Mouse (Mus musculus) liver, embryonic 14.5 days (tissue): Measurements from ENCODE around the gene Utp14b. TPM values are rescaled to one million over a fixed set of nuclear protein-coding genes. Genes with fewer than 3 reads are reported as not detected.

ENCODE experiments used
- ATAC-seq: fragments of 200-750 bp; cut with Nextera tagmentation; 2 replicates; pipeline ENCODE4 v1.8.0; 2017; ENCODE audit warnings: moderate number of reproducible peaks, mild to moderate bottlenecking, moderate library complexity; ENCODE audit not compliant: insufficient read depth
- DNase-seq, 3 experiments: peaks; one replicate each; pipeline ENCODE4 v3.0.0-alpha.2; 2012 to 2013; ENCODE audit warnings: low read depth in 3 of 3, low spot score in 3 of 3
- H3K27ac ChIP-seq: fragments of 300-500 bp; sonication (generic); 2 replicates; pipeline ENCODE4 v1.5.1; 2014; ENCODE audit warnings: moderate library complexity, mild to moderate bottlenecking, control low read depth, inconsistent platforms
- H3K27me3 ChIP-seq: fragments of 300-500 bp; sonication (generic); 2 replicates; pipeline ENCODE4 v1.6.1; 2014; ENCODE audit warnings: mild to moderate bottlenecking, low read length, moderate library complexity; ENCODE audit not compliant: control insufficient read depth, insufficient read depth
- H3K36me3 ChIP-seq: fragments of 300-500 bp; sonication (generic); replicated peaks from 2 replicates; pipeline ENCODE4 v1.6.1; 2014; ENCODE audit warnings: low read depth; ENCODE audit not compliant: control insufficient read depth, insufficient read depth
- H3K4me1 ChIP-seq, 2 experiments: fragments of 200-500 bp in 1 of 2; fragments of 300-500 bp in 1 of 2; sonication (generic) in 1 of 2; replicated peaks; 2 replicates each; pipeline ENCODE4 v1.6.1; 2012 to 2014; ENCODE audit warnings: antibody characterized with exemption in 1 of 2, inconsistent platforms in 1 of 2, low read length in 1 of 2; ENCODE audit not compliant: control insufficient read depth in 2 of 2, insufficient read depth in 2 of 2
- H3K4me2 ChIP-seq: fragments of 300-500 bp; sonication (generic); 2 replicates; pipeline ENCODE4 v1.6.1; 2014; ENCODE audit warnings: low read depth, mild to moderate bottlenecking, control low read depth, moderate library complexity
- H3K4me3 ChIP-seq, 2 experiments: fragments of 200-500 bp in 1 of 2; fragments of 300-500 bp in 1 of 2; sonication (generic) in 1 of 2; 2 replicates each; pipeline ENCODE4 v1.5.1; 2012 to 2014; ENCODE audit warnings: low read depth in 2 of 2, low read length in 2 of 2, mild to moderate bottlenecking in 2 of 2, control low read depth in 1 of 2, inconsistent platforms in 1 of 2, moderate library complexity in 1 of 2; ENCODE audit not compliant: insufficient read depth in 1 of 2
- H3K9ac ChIP-seq: fragments of 300-500 bp; sonication (generic); replicated peaks from 2 replicates; pipeline ENCODE4 v1.6.1; 2014; ENCODE audit warnings: mild to moderate bottlenecking, control low read depth, moderate library complexity
- H3K9me3 ChIP-seq: fragments of 300-500 bp; sonication (generic); 2 replicates; pipeline ENCODE4 v1.6.1; 2016; ENCODE audit warnings: low read length, mixed read lengths; ENCODE audit not compliant: control insufficient read depth
- CTCF ChIP-seq: IDR thresholded peaks from 2 replicates; pipeline ENCODE4 v1.5.1; 2016; ENCODE audit warnings: antibody characterized with exemption, low read depth, control low read depth
- EP300 ChIP-seq: IDR thresholded peaks from 2 replicates; pipeline ENCODE4 v1.6.1; 2016; ENCODE audit warnings: antibody characterized with exemption, low read depth
- WGBS: fragments of 180-500 bp; shearing (Covaris S2); extraction: QIAGEN DNeasy Blood & Tissue Kit; methylation state at CpG from one replicate; pipeline ENCODE4 v1.1.7; 2014; ENCODE audit not compliant: insufficient replicate concordance; 5-methylcytosine and 5-hydroxymethylcytosine counted together
- polyA plus RNA-seq, 2 experiments: library from polyadenylated mRNA; depleted of rRNA in 1 of 2; stranded (reverse) in 1 of 2; unstranded in 1 of 2; fragments of >200 nt; fragmentation: Nextera tagmentation in 1 of 2; extraction: Ambion mirVana in 1 of 2; gene quantifications; 2 replicates each; pipeline versions ENCODE4 v1.2.1 to v1.2.3; 2012 to 2014

Gene Utp14b
- polyA plus RNA-seq, 2 experiments, result 0.93 to 1.4 TPM

GRCm38 (mm10) chr1:78649269-78650061 is 8.4 kb upstream of the Utp14b start:
- H3K36me3 ChIP-seq, result no peaks in the 10 kb centered on the region
- WGBS, result 45% methylated on average over 6 of the region's 6 CpGs
- DNase-seq (no peak), ATAC-seq (no peak)
- no peak overlapping the region for H3K9ac ChIP-seq
- H3K4me3 ChIP-seq, result no peak overlapping the region
- no peak overlapping the region for H3K4me2 ChIP-seq
- H3K27me3 ChIP-seq, result no peaks in the 10 kb centered on the region
- no peak overlapping the region for H3K27ac ChIP-seq
- no peaks in the 10 kb centered on the region for H3K4me1 ChIP-seq
- no peak for TF ChIP-seq EP300
- no peaks in the 10 kb centered on the region for H3K9me3 ChIP-seq

GRCm38 (mm10) chr1:78656472-78656871 is 1.4 kb upstream of the Utp14b start:
- no peak overlapping the region for H3K4me3 ChIP-seq
- no peaks in the 10 kb centered on the region for H3K27me3 ChIP-seq
- ATAC-seq (no peak), DNase-seq (no peak)
- no peak for TF ChIP-seq CTCF
- peaks cover 8 to 13% of the 10 kb centered on the region in 2 experiments; a peak in 3 of 4 replicates for H3K4me1 ChIP-seq
- H3K9ac ChIP-seq, result no peak overlapping the region
- no peak overlapping the region for H3K4me2 ChIP-seq
- no peaks in the 10 kb centered on the region for H3K36me3 ChIP-seq
- no peaks in the 10 kb centered on the region for H3K9me3 ChIP-seq
- WGBS, result 36% methylated on average over 2 of the region's 2 CpGs
- no peak overlapping the region for H3K27ac ChIP-seq

- ATAC-seq (no peak), DNase-seq (no peak)
- 25% methylated on average over 22 of the region's 22 CpGs for WGBS
- Histone ChIP-seq H3K36me3 (no peaks in the 10 kb centered on the region), H3K9me3 (no peaks in the 10 kb centered on the region), H3K4me1 (peaks cover 8 to 13% of the 10 kb centered on the region in 2 experiments; a peak in 3 of 4 replicates), H3K9ac (peak overlapping the region; percentile 48; the same call in 1 of the 2 replicates), H3K4me2 (peak overlapping the region; percentile 72), H3K4me3 (peak overlapping the region; percentile 61 to 81), H3K27ac (no peak overlapping the region), H3K27me3 (no peaks in the 10 kb centered on the region)
- no peak for TF ChIP-seq CTCF
- TF ChIP-seq EP300, result no peak
These were observed 713 bp upstream of the Utp14b start for GRCm38 (mm10) chr1:78657021-78657629.

- DNase-seq, result no peak
- H3K27me3 ChIP-seq, result no peaks in the 10 kb centered on the region
- peak overlapping the region; percentile 81 to 87 for H3K4me3 ChIP-seq
- no peaks in the 10 kb centered on the region for H3K9me3 ChIP-seq
- WGBS, result 5% methylated on average over 20 of the region's 20 CpGs
- peak overlapping the region; percentile 74 for H3K9ac ChIP-seq
- H3K4me2 ChIP-seq, result peak overlapping the region; percentile 72
- H3K4me1 ChIP-seq, result peaks cover 8 to 13% of the 10 kb centered on the region in 2 experiments; a peak in 3 of 4 replicates
- no peaks in the 10 kb centered on the region for H3K36me3 ChIP-seq
- TF ChIP-seq EP300 (no peak), CTCF (no peak)
- no peak overlapping the region; the same call in 1 of the 2 replicates for H3K27ac ChIP-seq
- ATAC-seq, result no peak
These were observed 817 bp downstream of the Utp14b start for GRCm38 (mm10) chr1:78658441-78659269.
